Mouse (Mus musculus): ENCODE data around the gene Sema3b. TPM values are rescaled to one million over a fixed set of nuclear protein-coding genes. Genes with fewer than 3 reads are reported as not detected.
"Not testable (repeated sequence)": the region's sequence is repeated elsewhere in the genome, so short reads cannot be mapped to it uniquely, and the experiment has no call there.

Gene Sema3b
- polyA plus RNA-seq, 1 experiment from 2014 or later: 2.8 TPM

- Histone ChIP-seq H3K27me3 (ENCODE audit: control insufficient read depth, insufficient read depth, low read length) (no peaks in the 10 kb centered on the region), H3K9ac (replicated peaks; ENCODE audit: low read depth, low read length) (peak within 1 kb of the TSS; percentile 67), H3K4me2 (ENCODE audit: low read depth, low read length) (peak within 1 kb of the TSS; percentile 93), H3K36me3 (ENCODE audit: control insufficient read depth, insufficient read depth, low read length) (peaks cover 7% of the 10 kb centered on the region; the same call in 1 of the 2 replicates), H3K9me3 (ENCODE audit: control insufficient read depth, low read length) (no peaks in the 10 kb centered on the region), H3K4me3 (ENCODE audit: low read depth, low read length) (peak within 1 kb of the TSS; percentile 43), H3K27ac (ENCODE audit: low read depth, low read length) (peak within 1 kb of the TSS; percentile 61), H3K4me1 (ENCODE audit: control insufficient read depth, insufficient read depth, low read length) (peaks cover 18% of the 10 kb centered on the region)
- peak; percentile 65 for ATAC-seq (ENCODE audit: low read depth)
- WGBS: under 1% methylated on average over 32 of the region's 32 CpGs
Observed at GRCm38 (mm10) chr9:107580501-107581317, 28.3 kb downstream of the Sema3b start, which contains the start of gene Hyal3. Hyal3 (plus strand) TSS chr9:107580818.

- Histone ChIP-seq H3K36me3 (ENCODE audit: control insufficient read depth, insufficient read depth, low read length) (peaks cover 10% of the 10 kb centered on the region; the same call in 1 of the 2 replicates), H3K4me1 (ENCODE audit: control insufficient read depth, insufficient read depth, low read length) (peaks cover 18% of the 10 kb centered on the region), H3K9ac (replicated peaks; ENCODE audit: low read depth, low read length) (0 out of 2 replicates have a peak overlapping the region, but pooled peaks have one; percentile 16), H3K4me2 (ENCODE audit: low read depth, low read length) (no peak overlapping the region), H3K27me3 (ENCODE audit: control insufficient read depth, insufficient read depth, low read length) (no peaks in the 10 kb centered on the region), H3K9me3 (ENCODE audit: control insufficient read depth, low read length) (no peaks in the 10 kb centered on the region), H3K4me3 (ENCODE audit: low read depth, low read length) (no peak overlapping the region), H3K27ac (ENCODE audit: low read depth, low read length) (0 out of 2 replicates have a peak overlapping the region, but pooled peaks have one; percentile 61)
- 90% methylated on average over 14 of the region's 14 CpGs for WGBS
- ATAC-seq (ENCODE audit: low read depth): no peak
Observed at GRCm38 (mm10) chr9:107579023-107579900, 29.8 kb downstream of the Sema3b start.

DNA sequence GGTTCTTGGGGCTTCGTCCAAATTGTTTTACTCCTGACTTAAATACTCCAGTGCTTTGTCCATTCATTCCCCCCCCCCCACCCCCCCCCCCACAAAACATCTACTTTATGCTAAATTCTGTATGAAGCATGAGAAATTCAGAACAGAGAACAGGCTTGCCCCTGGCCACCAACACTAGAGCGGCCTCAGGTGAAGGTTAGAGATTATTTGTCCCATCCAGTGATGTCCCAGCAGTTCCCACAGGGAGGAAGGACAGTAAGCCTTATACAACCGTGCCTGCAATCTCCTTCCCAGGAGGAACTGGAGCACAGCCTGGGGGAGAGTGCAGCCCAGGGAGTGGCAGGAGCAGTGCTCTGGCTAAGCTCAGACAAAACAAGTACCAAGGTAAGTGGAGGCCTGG, 30.4 kb downstream of the Sema3b start, which contains the start of gene Naa80:
TSS of gene Naa80 (plus strand) at position 301 of the 400 bp plus-strand sequence.
- H3K27ac ChIP-seq (ENCODE audit: low read depth, low read length): 0 out of 2 replicates have a peak within 1 kb of the TSS, but pooled peaks have one; percentile 61
- ATAC-seq (ENCODE audit: low read depth): no peak
- no peaks in the 10 kb centered on the region for H3K27me3 ChIP-seq (ENCODE audit: control insufficient read depth, insufficient read depth, low read length)
- peaks cover 9% of the 10 kb centered on the region; the same call in 1 of the 2 replicates for H3K36me3 ChIP-seq (ENCODE audit: control insufficient read depth, insufficient read depth, low read length)
- no peak within 1 kb of the TSS for H3K4me2 ChIP-seq (ENCODE audit: low read depth, low read length)
- H3K4me3 ChIP-seq (ENCODE audit: low read depth, low read length): no peak within 1 kb of the TSS
- 0 out of 2 replicates have a peak within 1 kb of the TSS, but pooled peaks have one; percentile 16 for H3K9ac ChIP-seq (replicated peaks; ENCODE audit: low read depth, low read length)
- peaks cover 18% of the 10 kb centered on the region for H3K4me1 ChIP-seq (ENCODE audit: control insufficient read depth, insufficient read depth, low read length)
- WGBS: 73% methylated on average over 3 of the region's 3 CpGs
- no peaks in the 10 kb centered on the region for H3K9me3 ChIP-seq (ENCODE audit: control insufficient read depth, low read length)

DNA sequence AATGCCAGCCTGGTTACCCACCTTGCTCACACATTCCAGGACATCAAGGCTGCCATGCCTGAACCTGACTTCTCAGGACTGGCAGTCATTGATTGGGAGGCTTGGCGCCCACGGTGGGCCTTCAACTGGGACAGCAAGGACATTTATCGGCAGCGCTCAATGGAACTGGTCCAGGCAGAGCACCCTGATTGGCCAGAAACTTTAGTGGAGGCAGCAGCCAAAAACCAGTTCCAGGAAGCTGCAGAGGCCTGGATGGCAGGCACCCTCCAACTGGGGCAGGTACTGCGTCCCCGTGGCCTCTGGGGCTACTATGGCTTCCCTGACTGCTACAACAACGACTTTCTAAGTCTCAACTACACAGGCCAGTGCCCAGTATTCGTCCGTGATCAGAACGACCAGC, 31.2 kb downstream of the Sema3b start:
- Histone ChIP-seq H3K4me1 (ENCODE audit: control insufficient read depth, insufficient read depth, low read length) (peaks cover 18% of the 10 kb centered on the region), H3K4me2 (ENCODE audit: low read depth, low read length) (no peak overlapping the region)
- 94% methylated on average over 10 of the region's 10 CpGs for WGBS

DNA sequence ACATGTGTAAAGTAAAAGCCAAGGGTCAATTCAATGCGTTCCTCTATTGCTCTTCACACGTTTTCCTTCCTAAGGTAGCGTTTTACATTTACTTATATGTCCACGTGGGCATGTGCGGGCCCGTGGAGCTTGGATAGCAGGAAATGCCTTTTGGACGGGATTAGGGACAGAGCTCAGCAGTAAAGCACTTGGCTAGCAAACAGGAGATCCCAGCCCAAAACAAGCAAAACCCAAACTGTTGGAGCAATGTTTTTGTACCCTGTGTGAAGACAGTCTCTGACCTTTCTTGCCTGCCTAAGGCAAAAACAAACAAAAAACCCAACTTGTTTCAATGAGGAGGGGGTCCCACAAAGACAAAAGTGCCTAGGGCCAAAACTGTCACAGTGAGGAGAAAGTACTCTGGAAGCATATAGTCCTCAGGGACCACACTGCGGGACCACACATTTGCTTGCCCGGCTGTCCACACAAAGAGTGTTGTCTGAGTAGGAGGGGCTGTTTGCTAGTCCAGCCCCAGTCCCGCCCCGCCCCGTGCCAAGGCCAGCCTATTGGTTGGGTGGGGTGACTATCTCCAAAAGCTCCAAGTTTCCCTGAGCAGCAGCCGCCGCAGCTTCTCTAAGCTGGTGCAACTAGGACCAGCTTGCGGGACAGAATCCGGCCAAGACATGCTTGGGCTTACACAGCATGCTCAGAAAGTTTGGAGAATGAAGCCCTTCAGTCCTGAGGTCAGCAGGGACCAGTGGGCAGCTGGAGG, 32.5 kb downstream of the Sema3b start, which contains the start of gene Hyal1:
TSS of gene Hyal1 (plus strand) at position 571 of the 751 bp plus-strand sequence.
- H3K36me3 ChIP-seq (ENCODE audit: control insufficient read depth, insufficient read depth, low read length): peaks cover 16% of the 10 kb centered on the region
- 26% methylated on average over 16 of the region's 16 CpGs for WGBS
- peak within 1 kb of the TSS; percentile 32 for H3K4me2 ChIP-seq (ENCODE audit: low read depth, low read length)
- no peaks in the 10 kb centered on the region for H3K27me3 ChIP-seq (ENCODE audit: control insufficient read depth, insufficient read depth, low read length)
- no peak within 1 kb of the TSS for H3K9ac ChIP-seq (replicated peaks; ENCODE audit: low read depth, low read length)
- H3K27ac ChIP-seq (ENCODE audit: low read depth, low read length): no peak within 1 kb of the TSS
- peaks cover 15% of the 10 kb centered on the region for H3K4me1 ChIP-seq (ENCODE audit: control insufficient read depth, insufficient read depth, low read length)
- H3K9me3 ChIP-seq (ENCODE audit: control insufficient read depth, low read length): no peaks in the 10 kb centered on the region
- ATAC-seq (ENCODE audit: low read depth): peak; percentile 50; the same call in 1 of the 2 replicates
- 0 out of 2 replicates have a peak within 1 kb of the TSS, but pooled peaks have one; percentile 8 for H3K4me3 ChIP-seq (ENCODE audit: low read depth, low read length)

More for the DNA sequence above, 31.2 kb downstream of the Sema3b start:
- Histone ChIP-seq H3K27me3 (ENCODE audit: control insufficient read depth, insufficient read depth, low read length) (no peaks in the 10 kb centered on the region), H3K4me3 (ENCODE audit: low read depth, low read length) (no peak overlapping the region), H3K27ac (ENCODE audit: low read depth, low read length) (no peak overlapping the region), H3K36me3 (ENCODE audit: control insufficient read depth, insufficient read depth, low read length) (peaks cover 4% of the 10 kb centered on the region; the same call in 1 of the 2 replicates), H3K9ac (replicated peaks; ENCODE audit: low read depth, low read length) (no peak overlapping the region), H3K9me3 (ENCODE audit: control insufficient read depth, low read length) (no peaks in the 10 kb centered on the region)
- no peak for ATAC-seq (ENCODE audit: low read depth)

DNA sequence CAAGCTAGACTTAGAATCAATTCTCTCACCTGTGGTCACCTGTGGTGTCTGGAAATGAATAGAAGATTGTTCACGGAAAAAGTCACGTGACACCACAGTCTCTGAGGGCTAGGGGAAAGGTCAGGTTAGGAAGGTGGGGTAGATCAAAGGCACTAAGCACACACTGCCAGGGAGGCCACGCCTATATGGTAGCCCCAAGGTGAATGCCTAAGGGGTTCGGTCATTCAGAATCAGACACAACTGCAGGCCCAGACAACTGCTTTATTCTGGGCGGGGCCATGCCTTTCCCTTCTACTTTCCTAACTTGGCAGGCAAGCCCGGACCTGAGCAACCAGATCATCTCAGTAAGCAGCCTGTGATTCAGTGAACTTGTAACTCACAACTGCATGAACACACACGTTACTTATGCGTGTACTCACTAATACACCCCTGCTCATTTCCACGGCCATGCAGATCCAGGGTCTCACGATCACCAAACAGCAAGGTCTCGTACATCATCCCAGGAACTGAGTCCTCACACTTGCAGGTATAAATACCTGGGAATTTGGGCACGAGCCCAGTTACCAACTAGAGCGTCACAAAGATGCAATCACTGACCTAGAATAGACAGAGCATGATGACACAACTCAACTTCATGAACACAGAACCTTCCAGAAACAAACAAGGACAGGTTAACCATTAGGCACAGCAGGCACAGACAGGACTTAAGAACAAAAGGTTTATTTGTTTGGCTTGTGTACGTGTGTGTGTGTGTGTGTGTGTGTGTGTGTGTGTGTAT, 33.3 kb downstream of the Sema3b start:
- Histone ChIP-seq H3K9me3 (ENCODE audit: control insufficient read depth, low read length) (no peaks in the 10 kb centered on the region), H3K9ac (replicated peaks; ENCODE audit: low read depth, low read length) (no peak overlapping the region), H3K4me1 (ENCODE audit: control insufficient read depth, insufficient read depth, low read length) (peaks cover 16% of the 10 kb centered on the region), H3K36me3 (ENCODE audit: control insufficient read depth, insufficient read depth, low read length) (peaks cover 23% of the 10 kb centered on the region), H3K27me3 (ENCODE audit: control insufficient read depth, insufficient read depth, low read length) (no peaks in the 10 kb centered on the region), H3K4me2 (ENCODE audit: low read depth, low read length) (no peak overlapping the region), H3K4me3 (ENCODE audit: low read depth, low read length) (no peak overlapping the region), H3K27ac (ENCODE audit: low read depth, low read length) (no peak overlapping the region)
- WGBS: 91% methylated on average over 14 of the region's 14 CpGs
- ATAC-seq (ENCODE audit: low read depth): no peak

GRCm38 (mm10) chr9:107573774-107574173, 35.3 kb downstream of the Sema3b start:
- H3K4me3 ChIP-seq (ENCODE audit: low read depth, low read length); H3K27ac ChIP-seq (ENCODE audit: low read depth, low read length); H3K9ac ChIP-seq (replicated peaks; ENCODE audit: low read depth, low read length); ATAC-seq (ENCODE audit: low read depth); H3K9me3 ChIP-seq (ENCODE audit: control insufficient read depth, low read length); H3K27me3 ChIP-seq (ENCODE audit: control insufficient read depth, insufficient read depth, low read length); H3K4me2 ChIP-seq (ENCODE audit: low read depth, low read length): not testable (repeated sequence)
- peaks cover 20% of the 10 kb centered on the region for H3K4me1 ChIP-seq (ENCODE audit: control insufficient read depth, insufficient read depth, low read length)
- WGBS: 84% methylated on average over 6 of the region's 6 CpGs
- H3K36me3 ChIP-seq (ENCODE audit: control insufficient read depth, insufficient read depth, low read length): peaks cover 24% of the 10 kb centered on the region

DNA sequence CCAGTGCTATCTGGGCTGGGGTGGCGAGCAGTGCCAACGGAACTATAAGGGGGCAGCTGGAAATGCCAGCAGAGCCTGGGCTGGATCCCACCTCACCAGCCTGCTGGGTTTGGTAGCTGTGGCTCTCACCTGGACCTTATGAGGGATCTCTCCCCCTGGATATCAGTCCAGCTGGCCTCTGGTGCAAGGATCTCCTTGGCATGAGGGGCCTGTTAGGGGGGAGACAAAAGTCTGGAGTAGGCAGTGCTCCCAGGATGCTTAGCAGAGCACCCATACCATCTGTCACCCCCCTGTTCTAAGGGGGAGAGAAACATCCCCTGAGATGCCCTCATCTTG, 36.7 kb downstream of the Sema3b start:
- no peak overlapping the region for H3K27ac ChIP-seq (ENCODE audit: low read depth, low read length)
- no peak for ATAC-seq (ENCODE audit: low read depth)
- WGBS: 100% methylated on average over 2 of the region's 2 CpGs
- no peak overlapping the region for H3K9ac ChIP-seq (replicated peaks; ENCODE audit: low read depth, low read length)
- H3K4me1 ChIP-seq (ENCODE audit: control insufficient read depth, insufficient read depth, low read length): peaks cover 31% of the 10 kb centered on the region
- H3K9me3 ChIP-seq (ENCODE audit: control insufficient read depth, low read length): no peaks in the 10 kb centered on the region
- no peaks in the 10 kb centered on the region for H3K27me3 ChIP-seq (ENCODE audit: control insufficient read depth, insufficient read depth, low read length)
- H3K36me3 ChIP-seq (ENCODE audit: control insufficient read depth, insufficient read depth, low read length): peaks cover 24% of the 10 kb centered on the region
- no peak overlapping the region for H3K4me2 ChIP-seq (ENCODE audit: low read depth, low read length)
- H3K4me3 ChIP-seq (ENCODE audit: low read depth, low read length): no peak overlapping the region
